Mouse (Mus musculus) liver, postnatal 0 days (tissue): Measurements from ENCODE around the gene Mrps27.

Source experiments
- CTCF ChIP-seq: sonication (generic); IDR thresholded peaks from 2 replicates; pipeline ENCODE4 v1.5.1; 2016; ENCODE audit warnings: antibody characterized with exemption, low read depth
- EP300 ChIP-seq: IDR thresholded peaks from 2 replicates; pipeline ENCODE4 v1.6.1; 2016; ENCODE audit warnings: antibody characterized with exemption, low read depth, mild to moderate bottlenecking

- TF ChIP-seq CTCF (no peak), EP300 (no peak)
These were observed 69.1 kb downstream of the Mrps27 start for GRCm38 (mm10) chr13:99413481-99414351.
